Mouse (Mus musculus): ENCODE measurements around the gene Eaf1.

- TF ChIP-seq POLR2A (IDR thresholded peaks at IDR 0.05; ENCODE audit: insufficient read depth, low read depth, low read length) (no peak), CTCF (IDR thresholded peaks at IDR 0.05; ENCODE audit: insufficient read depth, low read depth, low read length) (no peak)
Observed at GRCm38 (mm10) chr14:31488055-31488454, 6.1 kb upstream of the Eaf1 start.
